Mouse (Mus musculus) adipocyte (in vitro differentiated cells): Measurements from ENCODE around the gene Fam187b.

Source experiments
- DNase-seq: peaks from one replicate; pipeline ENCODE4 v3.0.0-alpha.2; 2016; ENCODE audit warnings: low spot score

Fam187b gene

GRCm38 (mm10) chr7:30958109-30958865, 15.3 kb upstream of the Fam187b start:
- DNase-seq = no peak

- DNase-seq = no peak
Measured at GRCm38 (mm10) chr7:30958866-30959487, 14.6 kb upstream of the Fam187b start.

GRCm38 (mm10) chr7:30959786-30960349, 13.7 kb upstream of the Fam187b start:
- no peak for DNase-seq

GRCm38 (mm10) chr7:30962862-30963261, 10.7 kb upstream of the Fam187b start:
- DNase-seq = no peak

GRCm38 (mm10) chr7:30964366-30964765, 9.2 kb upstream of the Fam187b start:
- DNase-seq = no peak

- no peak for DNase-seq
Measured at GRCm38 (mm10) chr7:30965677-30966076, 7.9 kb upstream of the Fam187b start.

- no peak for DNase-seq
Measured at GRCm38 (mm10) chr7:30966657-30967056, 6.9 kb upstream of the Fam187b start.

- DNase-seq = no peak
Measured at GRCm38 (mm10) chr7:30968611-30969010, 5.0 kb upstream of the Fam187b start.

GRCm38 (mm10) chr7:30969174-30969573, 4.4 kb upstream of the Fam187b start:
- no peak for DNase-seq

GRCm38 (mm10) chr7:30971901-30972300, 1.7 kb upstream of the Fam187b start:
- no peak for DNase-seq

- DNase-seq = no peak
Measured at GRCm38 (mm10) chr7:30972426-30973250, 952 bp upstream of the Fam187b start.

- no peak for DNase-seq
Measured at GRCm38 (mm10) chr7:30973251-30973500, 414 bp upstream of the Fam187b start, which contains the start of gene Lsr. Gene Lsr, minus strand, starts transcription at chr7:30973464.

GRCm38 (mm10) chr7:30981703-30982102, 8.1 kb downstream of the Fam187b start:
- DNase-seq = no peak

GRCm38 (mm10) chr7:30985357-30985756, 11.8 kb downstream of the Fam187b start:
- no peak for DNase-seq

GRCm38 (mm10) chr7:30988519-30989162, 15.1 kb downstream of the Fam187b start:
- no peak for DNase-seq

- no peak for DNase-seq
Measured at GRCm38 (mm10) chr7:30992148-30992547, 18.6 kb downstream of the Fam187b start.

- DNase-seq = no peak
Measured at GRCm38 (mm10) chr7:30993986-30994385, 20.4 kb downstream of the Fam187b start.

- no peak for DNase-seq
Measured at GRCm38 (mm10) chr7:30996491-30996890, 22.9 kb downstream of the Fam187b start.

- peak; percentile 39 for DNase-seq
Measured at GRCm38 (mm10) chr7:31000505-31001020, 27.0 kb downstream of the Fam187b start.

GRCm38 (mm10) chr7:31002650-31003049, 29.1 kb downstream of the Fam187b start:
- DNase-seq = no peak

- no peak for DNase-seq
Measured at GRCm38 (mm10) chr7:31007775-31008174, 34.2 kb downstream of the Fam187b start.

GRCm38 (mm10) chr7:31008175-31008574, 34.6 kb downstream of the Fam187b start:
- DNase-seq = no peak
